Mouse (Mus musculus): ENCODE results near the gene Etnk2.

DNA sequence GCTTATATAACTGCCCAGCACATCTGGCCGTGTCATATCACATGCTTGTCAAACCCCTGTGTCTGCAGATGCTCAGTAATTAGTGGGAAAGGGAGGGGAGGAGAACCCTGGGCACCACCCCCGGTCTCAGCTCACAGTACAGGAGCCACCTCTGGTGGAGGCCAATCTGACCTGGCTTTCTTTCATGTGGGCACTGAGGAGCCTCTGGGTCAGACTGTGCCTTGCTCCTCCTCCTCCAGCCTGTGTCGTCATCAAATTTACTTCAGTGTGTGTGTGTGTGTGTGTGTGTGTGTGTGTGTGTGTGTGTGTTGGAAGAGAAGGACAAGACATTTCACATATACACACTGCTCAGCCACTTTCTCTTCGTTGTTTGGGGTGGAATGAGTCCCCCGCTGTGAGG lies 40.0 kb upstream of the Etnk2 start:
- TF ChIP-seq EP300 (optimal IDR thresholded peaks at IDR 0.05) (no peak), CTCF (IDR thresholded peaks at IDR 0.05; ENCODE audit: low read depth) (no peak)

All from stomach, postnatal 0 days (tissue).